Mouse (Mus musculus) CD4-positive, CD25-positive, alpha-beta regulatory T cell, adult 4 months (primary cell): ENCODE measurements around the gene Tmem163. TPM values are rescaled to one million over a fixed set of nuclear protein-coding genes. Genes with fewer than 3 reads are reported as not detected.

Experiments used
- ATAC-seq: one replicate; pipeline ENCODE4 v1.8.0; 2017
- polyA plus RNA-seq, 2 experiments: library from polyadenylated mRNA; unstranded; fragments of 100-300 nt; shearing (Covaris generic); gene quantifications; one replicate each; pipeline ENCODE4 v1.2.1; 2017

The Tmem163 gene
- polyA plus RNA-seq, 2 experiments from 2014 or later, result 0.12 TPM; not detected in 1

GRCm38 (mm10) chr1:127642976-127643769, 36.2 kb downstream of the Tmem163 start:
- no peak for ATAC-seq

- ATAC-seq, result no peak
Measured at GRCm38 (mm10) chr1:127637917-127638316, 41.4 kb downstream of the Tmem163 start.

- ATAC-seq, result no peak
Measured at GRCm38 (mm10) chr1:127627151-127627550, 52.2 kb downstream of the Tmem163 start.

GRCm38 (mm10) chr1:127625577-127626362, 53.6 kb downstream of the Tmem163 start:
- peak; percentile 81 for ATAC-seq

- ATAC-seq, result no peak
Measured at GRCm38 (mm10) chr1:127622349-127622748, 57.0 kb downstream of the Tmem163 start.

- ATAC-seq, result no peak
Measured at GRCm38 (mm10) chr1:127619036-127619435, 60.3 kb downstream of the Tmem163 start.

- no peak for ATAC-seq
Measured at GRCm38 (mm10) chr1:127610378-127610777, 69.0 kb downstream of the Tmem163 start.

DNA sequence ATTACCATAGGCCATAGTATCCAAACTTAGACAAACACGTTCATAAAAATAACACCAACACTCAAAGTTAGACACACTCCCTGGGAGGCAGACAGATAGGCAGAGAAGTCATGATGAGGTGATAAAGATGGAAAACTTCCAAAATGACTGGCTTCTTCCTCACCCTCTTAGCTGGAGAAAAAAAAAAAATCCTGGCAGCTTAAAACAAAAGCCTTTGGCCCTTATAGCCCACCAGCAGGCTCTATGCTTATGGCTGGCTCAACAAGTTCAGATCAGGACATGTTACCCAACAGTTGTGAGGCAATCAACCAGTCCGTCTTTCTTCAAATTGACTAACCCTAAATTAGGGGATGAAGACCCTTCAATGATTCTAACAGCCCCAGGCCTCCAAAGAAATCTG, 69.5 kb downstream of the Tmem163 start:
- no peak for ATAC-seq

- no peak for ATAC-seq
Measured at GRCm38 (mm10) chr1:127608326-127608725, 71.0 kb downstream of the Tmem163 start.

- no peak for ATAC-seq
Measured at GRCm38 (mm10) chr1:127603697-127604631, 75.4 kb downstream of the Tmem163 start.

- no peak for ATAC-seq
Measured at GRCm38 (mm10) chr1:127596143-127596542, 83.2 kb downstream of the Tmem163 start.

GRCm38 (mm10) chr1:127595735-127596134, 83.6 kb downstream of the Tmem163 start:
- no peak for ATAC-seq

DNA sequence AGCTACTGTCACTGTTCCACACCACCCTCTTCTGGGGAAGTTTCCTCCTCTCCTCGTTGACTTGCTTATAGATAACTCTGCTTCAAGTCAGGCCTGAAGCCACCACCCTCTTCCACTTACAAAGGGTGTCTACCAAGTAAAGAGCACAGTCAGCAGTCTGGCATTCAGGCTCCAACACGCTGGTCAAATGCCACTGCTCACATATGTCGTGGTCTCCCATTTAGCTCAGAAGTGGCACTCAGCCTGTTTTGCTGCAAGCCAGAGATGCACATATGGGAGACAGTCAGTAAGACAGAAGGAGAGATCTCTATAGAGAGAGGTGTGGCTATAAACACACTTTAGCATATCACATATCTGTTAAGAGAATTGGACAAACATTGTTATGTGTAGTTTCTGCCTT, 89.8 kb downstream of the Tmem163 start:
- ATAC-seq, result no peak

DNA sequence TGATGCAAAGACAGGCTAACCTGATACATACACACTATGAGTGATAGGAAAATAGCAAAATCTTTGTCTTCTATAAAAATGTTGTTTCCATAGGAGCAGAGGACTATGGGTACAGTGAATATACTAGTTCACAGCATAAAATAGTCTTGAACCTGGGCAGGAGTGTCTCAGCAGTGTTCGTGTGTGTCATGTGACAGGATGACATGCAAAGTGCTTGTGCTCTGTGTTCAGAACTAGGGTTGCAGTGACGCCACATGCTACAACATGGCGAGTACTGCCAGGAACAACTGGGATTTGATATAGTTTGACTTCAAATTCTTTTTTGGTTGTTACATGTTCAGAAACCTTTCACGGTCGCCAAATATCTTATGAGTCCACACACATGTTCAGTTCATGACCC, 92.3 kb downstream of the Tmem163 start:
- ATAC-seq, result no peak

DNA sequence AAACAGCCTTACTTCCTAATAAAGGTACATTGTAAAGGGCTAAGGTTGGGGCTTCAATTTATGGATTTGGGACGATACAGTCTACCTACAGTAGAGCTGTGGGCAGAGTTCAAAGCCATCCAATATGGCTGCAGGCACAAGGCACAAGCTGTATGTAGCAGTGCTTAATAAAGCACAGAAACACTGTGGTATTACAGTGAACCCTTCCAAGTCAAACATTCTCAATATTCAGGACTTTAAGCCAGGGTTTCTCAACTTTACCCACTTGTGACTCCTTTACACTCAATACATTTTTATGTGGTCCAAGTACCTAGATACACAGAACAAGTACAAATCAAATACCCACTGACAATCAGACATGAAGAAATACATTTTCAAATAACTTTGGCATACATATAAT, 93.2 kb downstream of the Tmem163 start:
- no peak for ATAC-seq

- no peak for ATAC-seq
Measured at GRCm38 (mm10) chr1:127577981-127578380, 101.4 kb downstream of the Tmem163 start.

DNA sequence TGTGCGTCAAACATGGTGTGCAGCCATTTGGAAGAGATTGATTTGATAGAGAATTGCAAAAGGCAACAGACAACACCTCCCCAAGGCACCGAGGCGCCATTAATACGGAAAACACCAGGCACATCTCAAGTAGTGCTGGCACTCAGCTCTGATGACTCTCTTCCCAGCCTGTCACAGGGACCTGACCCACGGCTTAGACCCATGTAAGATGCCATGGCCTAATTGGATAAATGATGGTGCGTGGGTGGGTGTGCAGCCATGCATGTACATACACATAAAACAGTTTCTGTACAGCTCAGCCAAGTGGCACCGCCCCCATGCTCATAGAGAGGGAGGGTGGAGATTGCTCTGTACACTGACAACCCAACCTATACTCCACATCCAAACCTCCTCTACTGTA, 102.3 kb downstream of the Tmem163 start:
- no peak for ATAC-seq

DNA sequence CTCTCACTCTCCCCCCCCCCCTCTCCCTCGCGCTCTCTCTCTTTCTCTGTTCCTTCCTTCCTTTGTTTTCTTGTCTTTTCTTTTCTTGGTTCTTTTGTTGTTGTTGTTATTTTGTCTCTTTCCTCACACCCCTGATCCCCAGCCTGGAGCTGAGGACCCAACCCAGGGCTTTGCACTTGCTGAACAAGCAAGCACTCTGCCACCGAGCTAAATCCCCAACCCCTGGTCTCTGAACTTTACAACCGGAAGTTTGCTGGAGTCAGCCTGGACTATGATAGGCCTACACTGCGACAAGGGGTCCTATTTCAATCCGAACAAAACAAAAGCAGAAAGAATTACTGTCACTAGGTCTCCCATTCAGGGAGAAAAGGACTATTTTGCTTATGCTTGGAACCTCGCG, 102.8 kb downstream of the Tmem163 start:
- ATAC-seq, result no peak

GRCm38 (mm10) chr1:127576143-127576542, 103.2 kb downstream of the Tmem163 start:
- no peak for ATAC-seq

- no peak for ATAC-seq
Measured at GRCm38 (mm10) chr1:127575692-127576091, 103.7 kb downstream of the Tmem163 start.

GRCm38 (mm10) chr1:127573186-127573585, 106.2 kb downstream of the Tmem163 start:
- no peak for ATAC-seq

DNA sequence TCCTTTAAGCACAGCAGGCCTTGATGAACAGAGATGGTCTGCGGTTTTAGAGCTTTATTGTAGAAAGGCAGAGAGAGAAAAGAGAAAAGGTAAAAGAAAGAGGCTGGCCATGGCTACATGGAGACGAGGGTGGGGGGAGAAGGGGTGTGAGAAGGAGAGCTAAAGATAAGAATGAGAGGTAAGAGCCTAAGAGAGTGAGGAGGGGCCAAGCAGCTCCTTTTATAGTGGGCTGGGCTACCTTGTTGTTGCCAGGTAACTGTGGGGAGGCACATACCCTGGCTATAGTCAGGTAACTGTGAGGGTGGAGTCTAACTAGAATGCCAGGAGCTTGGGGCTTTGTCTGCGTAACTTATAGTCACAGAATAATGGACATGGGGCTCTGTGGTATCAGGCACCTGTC, 110.7 kb downstream of the Tmem163 start:
- ATAC-seq, result no peak

GRCm38 (mm10) chr1:127556486-127556845, 122.9 kb downstream of the Tmem163 start:
- ATAC-seq, result no peak
